Comparison of ENCODE assay signal across 18 mouse cellular contexts in the genomic region with DNA sequence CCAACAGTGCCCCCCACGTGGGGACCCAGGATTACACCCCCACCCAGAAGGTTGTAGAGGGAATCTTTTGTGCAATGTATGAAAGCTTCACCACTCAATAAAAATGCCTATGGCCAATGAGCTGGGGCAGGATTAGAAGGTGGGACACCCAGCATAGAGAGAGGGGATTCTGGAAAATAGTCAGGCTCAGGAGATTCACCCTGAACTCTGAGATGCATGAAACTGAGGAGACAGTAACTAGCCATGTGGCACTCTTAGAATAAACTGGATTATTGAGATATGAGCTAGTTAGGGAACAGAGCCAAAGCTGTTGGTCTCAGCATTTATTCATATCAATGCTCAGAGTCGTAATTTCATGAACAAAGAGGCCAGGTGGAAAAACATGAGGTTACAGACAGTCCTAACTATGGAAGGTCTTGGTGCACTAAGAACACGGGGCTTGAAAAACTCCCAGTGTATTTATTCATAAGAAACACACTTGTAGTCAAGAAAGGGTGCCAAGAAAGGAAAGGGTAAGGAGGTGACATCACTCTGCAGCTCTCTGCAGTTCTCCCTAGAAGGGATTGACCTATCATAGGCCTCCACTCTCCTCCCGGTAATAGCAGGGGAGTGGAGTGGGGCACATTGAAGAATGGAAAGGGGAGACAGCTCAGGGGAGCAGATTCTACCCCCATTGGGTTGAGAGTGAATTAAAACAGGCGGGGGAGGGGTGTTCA. TPM values are rescaled to one million over a fixed set of nuclear protein-coding genes. Genes with fewer than 3 reads are reported as not detected.
A peak's percentile ranks its signal among the peaks of the same experiment; 100 is the strongest.
DNase-seq lines count a peak whose midpoint lies in the region; ATAC-seq and TF ChIP-seq lines count a peak whose summit lies in the region.
"Had no signal": no experiment of that assay in that cellular context is flagged by ENCODE, and none has a peak within 500 bp of the region (broad histone marks: within the 10 kb centered on the region; RNA-seq: fewer than 3 reads in every experiment).

No protein-coding gene starts in this region.

- WGBS in forebrain, embryonic 13.5 days = 60% methylated on average over 5 of the region's 5 CpGs
- WGBS in forebrain, embryonic 11.5 days = 78% methylated on average over 5 of the region's 5 CpGs
- WGBS in midbrain, embryonic 11.5 days = 77% methylated on average over 5 of the region's 5 CpGs
- WGBS in midbrain, embryonic 13.5 days = 77% methylated on average over 5 of the region's 5 CpGs
- WGBS in liver, embryonic 14.5 days (ENCODE audit: insufficient replicate concordance) = 29% methylated on average over 5 of the region's 5 CpGs

- H3K9ac ChIP-seq in forebrain, embryonic 13.5 days = no peak overlapping the region
- no peak overlapping the region for H3K9ac ChIP-seq in forebrain, embryonic 11.5 days (ENCODE audit: low read length)
- no peak overlapping the region for H3K9ac ChIP-seq in midbrain, embryonic 11.5 days (ENCODE audit: low read length)
- no peak overlapping the region for H3K9ac ChIP-seq in midbrain, embryonic 13.5 days (replicated peaks)
- peak overlapping the region; percentile 48 for H3K9ac ChIP-seq in liver, embryonic 14.5 days (replicated peaks)
- H3K9ac ChIP-seq: limb, embryonic 13.5 days had no signal

- no peaks in the 10 kb centered on the region for H3K36me3 ChIP-seq in forebrain, embryonic 13.5 days (ENCODE audit: poor library complexity, severe bottlenecking)
- no peaks in the 10 kb centered on the region for H3K36me3 ChIP-seq in forebrain, embryonic 11.5 days (ENCODE audit: control insufficient read depth, insufficient read depth, low read length)
- H3K36me3 ChIP-seq in midbrain, embryonic 11.5 days (ENCODE audit: control insufficient read depth, insufficient read depth, low read length) = no peaks in the 10 kb centered on the region
- no peaks in the 10 kb centered on the region for H3K36me3 ChIP-seq in midbrain, embryonic 13.5 days
- no peaks in the 10 kb centered on the region for H3K36me3 ChIP-seq in liver, embryonic 14.5 days (replicated peaks; ENCODE audit: control insufficient read depth, insufficient read depth, low read depth)
- H3K36me3 ChIP-seq: limb, embryonic 13.5 days had no signal

- DNase-seq in forebrain, embryonic 11.5 days (ENCODE audit: low spot score) = no peak
- DNase-seq in midbrain, embryonic 11.5 days (ENCODE audit: low spot score, missing footprints) = peak; percentile 57
- DNase-seq in liver, embryonic 14.5 days (ENCODE audit: low read depth in 3 of 3, low spot score in 3 of 3) = no peak
- DNase-seq in layer of hippocampus, adult 18-20 months (ENCODE audit: low spot score in 2 of 2) = no peak
- DNase-seq in gastrocnemius, postnatal 14 days = no peak
- DNase-seq: cerebellum, adult 11 months; cerebellum, postnatal 14 days; kidney, adult 8-10 months; kidney, postnatal 25 days; layer of hippocampus, adult 9-11 months; midbrain, embryonic 14.5 days; thymus, postnatal 4 days had no signal

- intact Hi-C loops in gastrocnemius, postnatal 14 days (cut with DNase I; ENCODE audit: low total_unique reads) = no loop called here

- H3K4me1 ChIP-seq in forebrain, embryonic 13.5 days = 0 out of 2 replicates have a peak, but pooled peaks cover 3% of the 10 kb centered on the region
- H3K4me1 ChIP-seq in forebrain, embryonic 11.5 days (replicated peaks; ENCODE audit: control insufficient read depth, insufficient read depth, low read length) = no peaks in the 10 kb centered on the region
- no peaks in the 10 kb centered on the region for H3K4me1 ChIP-seq in midbrain, embryonic 11.5 days (ENCODE audit: control insufficient read depth, insufficient read depth, low read length)
- H3K4me1 ChIP-seq in midbrain, embryonic 13.5 days (replicated peaks) = no peaks in the 10 kb centered on the region
- H3K4me1 ChIP-seq in liver, embryonic 14.5 days (replicated peaks; ENCODE audit: control insufficient read depth in 2 of 2, insufficient read depth in 2 of 2, low read length in 1 of 2) = peaks cover 88 to 89% of the 10 kb centered on the region in 2 experiments

- no peak overlapping the region for H3K27ac ChIP-seq in forebrain, embryonic 13.5 days
- no peak overlapping the region for H3K27ac ChIP-seq in forebrain, embryonic 11.5 days (ENCODE audit: low read depth, low read length)
- no peak overlapping the region for H3K27ac ChIP-seq in midbrain, embryonic 11.5 days (ENCODE audit: low read depth, low read length)
- no peak overlapping the region for H3K27ac ChIP-seq in midbrain, embryonic 13.5 days
- peak overlapping the region; percentile 84 for H3K27ac ChIP-seq in liver, embryonic 14.5 days
- H3K27ac ChIP-seq: hindbrain, postnatal 0 days; limb, embryonic 13.5 days had no signal

- H3K9me3 ChIP-seq in forebrain, embryonic 13.5 days (replicated peaks) = no peaks in the 10 kb centered on the region
- H3K9me3 ChIP-seq in forebrain, embryonic 11.5 days (ENCODE audit: control insufficient read depth, low read length) = no peaks in the 10 kb centered on the region
- no peaks in the 10 kb centered on the region for H3K9me3 ChIP-seq in midbrain, embryonic 11.5 days (ENCODE audit: control insufficient read depth, low read length)
- H3K9me3 ChIP-seq in midbrain, embryonic 13.5 days = no peaks in the 10 kb centered on the region
- no peaks in the 10 kb centered on the region for H3K9me3 ChIP-seq in liver, embryonic 14.5 days (ENCODE audit: control insufficient read depth, low read length)
- H3K9me3 ChIP-seq: limb, embryonic 13.5 days had no signal

- no peaks in the 10 kb centered on the region for H3K27me3 ChIP-seq in forebrain, embryonic 13.5 days
- H3K27me3 ChIP-seq in forebrain, embryonic 11.5 days (ENCODE audit: control insufficient read depth, insufficient read depth, low read length) = no peaks in the 10 kb centered on the region
- H3K27me3 ChIP-seq in midbrain, embryonic 11.5 days (ENCODE audit: control insufficient read depth, insufficient read depth, low read length) = no peaks in the 10 kb centered on the region
- no peaks in the 10 kb centered on the region for H3K27me3 ChIP-seq in midbrain, embryonic 13.5 days
- no peaks in the 10 kb centered on the region for H3K27me3 ChIP-seq in liver, embryonic 14.5 days (ENCODE audit: control insufficient read depth, insufficient read depth, low read length)
- H3K27me3 ChIP-seq: CH12.LX; limb, embryonic 13.5 days had no signal

- no peak for TF ChIP-seq EP300 in liver, embryonic 14.5 days (IDR thresholded peaks at IDR 0.05; ENCODE audit: low read depth)

- ATAC-seq in forebrain, embryonic 13.5 days = 0 out of 2 replicates have a peak, but pooled peaks have one; percentile 41
- no peak for ATAC-seq in forebrain, embryonic 11.5 days (replicated peaks; ENCODE audit: low FRiP score)
- no peak for ATAC-seq in midbrain, embryonic 11.5 days (ENCODE audit: low FRiP score)
- ATAC-seq in midbrain, embryonic 13.5 days = no peak
- ATAC-seq in liver, embryonic 14.5 days (ENCODE audit: insufficient read depth) = no peak
- no peak for ATAC-seq in cerebellum, adult (ENCODE audit: insufficient number of reproducible peaks, low FRiP score, low TSS enrichment)
- ATAC-seq: hindbrain, postnatal 0 days had no signal

- no peak overlapping the region for H3K4me3 ChIP-seq in forebrain, embryonic 13.5 days
- no peak overlapping the region for H3K4me3 ChIP-seq in forebrain, embryonic 11.5 days (ENCODE audit: low read depth, low read length)
- no peak overlapping the region for H3K4me3 ChIP-seq in midbrain, embryonic 11.5 days (ENCODE audit: low read depth, low read length)
- no peak overlapping the region for H3K4me3 ChIP-seq in midbrain, embryonic 13.5 days (replicated peaks)
- peak overlapping the region; percentile 7 to 10; a peak in 3 of 4 replicates for H3K4me3 ChIP-seq in liver, embryonic 14.5 days (ENCODE audit: insufficient read depth in 1 of 2, low read depth in 2 of 2, low read length in 2 of 2)
- H3K4me3 ChIP-seq: limb, embryonic 13.5 days had no signal

- H3K4me2 ChIP-seq in forebrain, embryonic 13.5 days = no peak overlapping the region
- H3K4me2 ChIP-seq in forebrain, embryonic 11.5 days (ENCODE audit: low read depth, low read length, severe bottlenecking) = no peak overlapping the region
- no peak overlapping the region for H3K4me2 ChIP-seq in midbrain, embryonic 11.5 days
- no peak overlapping the region for H3K4me2 ChIP-seq in midbrain, embryonic 13.5 days (replicated peaks)
- H3K4me2 ChIP-seq in liver, embryonic 14.5 days (ENCODE audit: low read depth) = peak overlapping the region; percentile 83
- H3K4me2 ChIP-seq: limb, embryonic 13.5 days had no signal

- TF ChIP-seq CTCF in liver, embryonic 14.5 days (IDR thresholded peaks at IDR 0.05; ENCODE audit: low read depth) = no peak

RNA-seq across cellular contexts. Expression of gene Emilin2, which starts 46.3 kb away (rescaled TPM):
- polyA plus RNA-seq in forebrain, embryonic 13.5 days (2015; fragmentation: Nextera tagmentation; extraction: Ambion mirVana) = 1.5 and 2.5 TPM in 2 replicates
- 10.3 and 11.7 TPM in 2 replicates for polyA plus RNA-seq in forebrain, embryonic 11.5 days (2014; fragmentation: Nextera tagmentation; extraction: Ambion mirVana)
- polyA plus RNA-seq in midbrain, embryonic 11.5 days (2014; fragmentation: Nextera tagmentation; extraction: Ambion mirVana) = 10.2 and 11.8 TPM in 2 replicates
- 2.0 and 2.5 TPM in 2 replicates for polyA plus RNA-seq in midbrain, embryonic 13.5 days (2015; fragmentation: Nextera tagmentation; extraction: Ambion mirVana)
- 13.2 and 17.3 TPM in 2 replicates for polyA plus RNA-seq in liver, embryonic 14.5 days (2012; rRNA removed)
- polyA plus RNA-seq in liver, embryonic 14.5 days (2014; fragmentation: Nextera tagmentation; extraction: Ambion mirVana) = 24.1 and 27.5 TPM in 2 replicates
- 1 to 10 TPM; 2.8 to 4.5 TPM for total RNA-seq in layer of hippocampus, adult 18-20 months (2021)
- total RNA-seq in gastrocnemius, postnatal 14 days (2021) = 10 to 100 TPM; 17.1 to 24.8 TPM

Comparison
In these comparisons a context has a peak if more than half of its experiments do, and no peak if none do; other contexts are left out.
1. H3K4me3 ChIP-seq: peak in liver, embryonic 14.5 days (2 of 2); none in forebrain, embryonic 13.5 days (single experiment), forebrain, embryonic 11.5 days (single experiment), midbrain, embryonic 11.5 days (single experiment) and midbrain, embryonic 13.5 days (single experiment).